Mouse (Mus musculus) testis, adult 2 months (tissue): ENCODE data around the gene Magi1.

ENCODE experiments used
- CTCF ChIP-seq: fragments of 200-500 bp; IDR thresholded peaks from 2 replicates; pipeline ENCODE4 v1.5.1; 2012; ENCODE audit warnings: low read depth, mild to moderate bottlenecking, inconsistent platforms, low read length, moderate library complexity; ENCODE audit not compliant: control insufficient read depth, insufficient read depth, insufficient replicate concordance
- POLR2A ChIP-seq: fragments of 200-500 bp; IDR thresholded peaks from 2 replicates; pipeline ENCODE4 v1.6.1; 2012; ENCODE audit warnings: low read depth, mild to moderate bottlenecking, inconsistent platforms, low read length, moderate library complexity; ENCODE audit not compliant: control insufficient read depth

GRCm38 (mm10) chr6:94260831-94261230 is 22.9 kb downstream of the Magi1 start:
- no peak for TF ChIP-seq POLR2A
- TF ChIP-seq CTCF, result no peak
